Mouse (Mus musculus): ENCODE measurements around the gene Capza2. TPM values are rescaled to one million over a fixed set of nuclear protein-coding genes. Genes with fewer than 3 reads are reported as not detected.

Gene Capza2
- polyA plus RNA-seq, 1 experiment from 2014 or later = 246 TPM

DNA sequence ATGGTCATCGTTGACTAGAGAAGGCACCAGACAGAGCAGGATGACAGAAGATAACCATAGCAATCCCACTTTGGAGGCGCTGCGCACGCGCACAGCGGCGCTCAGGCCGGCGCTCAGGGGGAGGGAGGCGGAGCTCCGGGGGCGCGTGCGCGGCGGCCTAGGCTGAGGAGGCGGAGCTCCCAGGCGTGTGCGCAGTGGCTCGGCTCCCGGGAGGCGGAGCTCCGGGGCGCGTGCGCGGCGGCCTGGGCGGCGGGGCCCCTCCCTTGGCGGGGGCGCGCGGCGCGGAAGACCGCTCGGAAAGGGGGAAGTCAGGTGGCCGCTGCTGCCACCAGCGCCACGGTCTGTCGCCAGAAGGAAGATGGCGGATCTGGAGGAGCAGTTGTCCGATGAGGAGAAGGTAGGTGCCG, 733 bp downstream of the Capza2 start:
- Histone ChIP-seq H3K36me3 (ENCODE audit: control insufficient read depth, insufficient read depth, low read length) (no peaks in the 10 kb centered on the region), H3K4me2 (ENCODE audit: low read length) (peak overlapping the region; percentile 61), H3K27me3 (ENCODE audit: control insufficient read depth, insufficient read depth, low read depth, low read length) (no peaks in the 10 kb centered on the region), H3K9me3 (replicated peaks; ENCODE audit: control insufficient read depth, low read length, poor library complexity, severe bottlenecking) (no peaks in the 10 kb centered on the region), H3K4me1 (ENCODE audit: control insufficient read depth, insufficient read depth, low read length) (peaks cover 13% of the 10 kb centered on the region), H3K9ac (ENCODE audit: low read depth, low read length) (peak overlapping the region; percentile 91), H3K27ac (ENCODE audit: low read length) (peak overlapping the region; percentile 91), H3K4me3 (ENCODE audit: low read depth, low read length) (peak overlapping the region; percentile 78)
- WGBS = under 1% methylated on average over 32 of the region's 45 CpGs
- ATAC-seq = peak; percentile 97

DNA sequence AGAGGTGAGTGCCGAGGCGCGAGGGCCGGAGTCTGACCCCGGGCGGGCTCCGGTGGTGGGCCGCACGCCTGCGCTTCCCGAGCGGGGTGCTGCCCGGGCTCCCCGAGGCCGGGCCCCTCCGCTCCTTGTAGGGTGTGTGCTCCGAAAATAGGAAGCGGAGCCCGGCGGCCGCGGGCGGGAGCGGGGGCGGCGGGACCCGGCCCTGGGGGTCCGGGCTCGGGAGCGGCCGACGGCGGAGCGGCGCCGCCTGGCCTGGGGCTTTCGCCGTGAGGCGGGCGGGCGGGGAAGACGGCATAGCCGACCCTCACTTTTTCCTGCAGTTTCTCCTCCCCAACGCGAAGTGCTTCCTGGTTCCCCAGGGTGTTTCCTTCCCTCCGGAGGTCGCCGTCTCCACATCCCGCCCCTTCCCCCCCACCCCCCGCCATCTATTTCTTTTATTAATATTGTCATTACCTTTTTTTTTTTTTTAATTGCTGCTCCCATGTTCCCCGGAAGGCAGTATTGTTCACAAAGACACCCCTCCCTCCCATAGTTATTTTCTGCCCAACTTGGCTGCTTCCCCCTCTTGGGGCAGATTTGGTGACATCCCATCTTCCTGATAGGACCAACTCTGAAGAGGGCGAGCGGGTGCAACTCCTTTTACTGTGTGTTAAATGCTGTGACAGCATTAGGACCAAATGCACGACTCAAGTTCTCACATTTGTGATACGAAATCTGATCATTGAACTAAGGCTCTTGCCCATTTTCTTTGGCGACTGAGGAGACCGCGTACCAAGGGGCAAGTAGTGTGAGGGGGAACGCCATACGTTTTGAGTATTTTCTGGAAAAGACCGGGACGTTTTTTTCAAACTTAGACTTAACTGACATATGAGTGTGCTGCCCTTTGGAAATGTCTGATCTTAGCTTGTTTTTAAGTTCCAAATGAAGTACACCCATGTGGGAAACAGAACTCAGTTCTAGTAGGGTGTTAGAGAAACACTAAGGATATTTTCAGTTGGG, 1.5 kb downstream of the Capza2 start:
- ATAC-seq = peak; percentile 90
- no peaks in the 10 kb centered on the region for H3K9me3 ChIP-seq (replicated peaks; ENCODE audit: control insufficient read depth, low read length, poor library complexity, severe bottlenecking)
- H3K27me3 ChIP-seq (ENCODE audit: control insufficient read depth, insufficient read depth, low read depth, low read length) = no peaks in the 10 kb centered on the region
- WGBS = 2% methylated on average over 32 of the region's 62 CpGs
- peak overlapping the region; percentile 78 for H3K4me3 ChIP-seq (ENCODE audit: low read depth, low read length)
- H3K36me3 ChIP-seq (ENCODE audit: control insufficient read depth, insufficient read depth, low read length) = no peaks in the 10 kb centered on the region
- peak overlapping the region; percentile 91 for H3K27ac ChIP-seq (ENCODE audit: low read length)
- peaks cover 13% of the 10 kb centered on the region for H3K4me1 ChIP-seq (ENCODE audit: control insufficient read depth, insufficient read depth, low read length)
- peak overlapping the region; percentile 51 for H3K4me2 ChIP-seq (ENCODE audit: low read length)
- peak overlapping the region; percentile 91 for H3K9ac ChIP-seq (ENCODE audit: low read depth, low read length)

DNA sequence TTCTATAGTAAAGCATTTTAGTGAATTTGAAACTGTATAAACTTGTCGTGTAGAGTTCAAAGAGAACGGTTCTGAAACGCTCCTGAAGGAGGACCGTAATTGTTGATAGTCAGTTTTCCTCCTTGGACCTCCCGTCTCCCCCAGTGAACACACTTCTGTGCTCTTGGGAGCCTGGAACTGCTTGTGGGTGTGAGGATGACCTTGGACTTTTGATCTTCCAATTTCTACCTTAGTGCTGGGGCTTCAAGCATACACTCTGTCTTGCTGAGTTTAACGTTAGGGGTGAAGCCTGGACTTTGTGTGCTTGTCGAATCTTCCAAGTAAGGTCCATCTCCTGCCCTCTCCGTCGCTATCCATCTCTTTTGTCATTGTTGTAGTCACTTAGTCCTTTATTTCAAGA, 4.0 kb downstream of the Capza2 start:
- WGBS = 90% methylated on average over 9 of the region's 9 CpGs
- Histone ChIP-seq H3K27me3 (ENCODE audit: control insufficient read depth, insufficient read depth, low read depth, low read length) (no peaks in the 10 kb centered on the region), H3K36me3 (ENCODE audit: control insufficient read depth, insufficient read depth, low read length) (no peaks in the 10 kb centered on the region), H3K9ac (ENCODE audit: low read depth, low read length) (no peak overlapping the region), H3K4me2 (ENCODE audit: low read length) (no peak overlapping the region), H3K4me3 (ENCODE audit: low read depth, low read length) (no peak overlapping the region), H3K9me3 (replicated peaks; ENCODE audit: control insufficient read depth, low read length, poor library complexity, severe bottlenecking) (no peaks in the 10 kb centered on the region), H3K4me1 (ENCODE audit: control insufficient read depth, insufficient read depth, low read length) (peaks cover 13% of the 10 kb centered on the region), H3K27ac (ENCODE audit: low read length) (no peak overlapping the region)
- ATAC-seq = no peak

DNA sequence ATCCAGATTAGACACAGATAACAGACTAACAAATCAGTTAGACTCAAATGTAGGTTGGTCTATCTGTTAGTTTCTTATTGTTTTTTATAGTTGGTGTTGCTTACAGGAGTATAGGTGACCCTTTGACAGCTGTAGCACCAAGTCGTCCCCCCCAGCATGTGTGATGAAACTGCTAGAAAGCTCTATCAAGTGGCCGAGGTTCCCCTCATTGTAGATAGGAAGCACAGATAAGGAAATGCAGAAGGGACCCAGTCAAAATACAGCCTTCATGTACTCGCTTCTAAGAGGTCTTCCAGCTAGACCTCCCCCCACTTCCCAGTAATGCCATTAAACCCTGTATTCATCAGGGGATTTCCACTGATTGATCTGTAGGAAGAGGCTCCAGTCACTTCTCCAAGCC, 6.7 kb downstream of the Capza2 start:
- 71% methylated on average over 3 of the region's 3 CpGs for WGBS
- no peak overlapping the region for H3K9ac ChIP-seq (ENCODE audit: low read depth, low read length)
- H3K27ac ChIP-seq (ENCODE audit: low read length) = no peak overlapping the region
- no peaks in the 10 kb centered on the region for H3K9me3 ChIP-seq (replicated peaks; ENCODE audit: control insufficient read depth, low read length, poor library complexity, severe bottlenecking)
- ATAC-seq = no peak
- H3K36me3 ChIP-seq (ENCODE audit: control insufficient read depth, insufficient read depth, low read length) = no peaks in the 10 kb centered on the region
- no peaks in the 10 kb centered on the region for H3K27me3 ChIP-seq (ENCODE audit: control insufficient read depth, insufficient read depth, low read depth, low read length)
- H3K4me2 ChIP-seq (ENCODE audit: low read length) = no peak overlapping the region
- peaks cover 13% of the 10 kb centered on the region for H3K4me1 ChIP-seq (ENCODE audit: control insufficient read depth, insufficient read depth, low read length)
- H3K4me3 ChIP-seq (ENCODE audit: low read depth, low read length) = no peak overlapping the region

DNA sequence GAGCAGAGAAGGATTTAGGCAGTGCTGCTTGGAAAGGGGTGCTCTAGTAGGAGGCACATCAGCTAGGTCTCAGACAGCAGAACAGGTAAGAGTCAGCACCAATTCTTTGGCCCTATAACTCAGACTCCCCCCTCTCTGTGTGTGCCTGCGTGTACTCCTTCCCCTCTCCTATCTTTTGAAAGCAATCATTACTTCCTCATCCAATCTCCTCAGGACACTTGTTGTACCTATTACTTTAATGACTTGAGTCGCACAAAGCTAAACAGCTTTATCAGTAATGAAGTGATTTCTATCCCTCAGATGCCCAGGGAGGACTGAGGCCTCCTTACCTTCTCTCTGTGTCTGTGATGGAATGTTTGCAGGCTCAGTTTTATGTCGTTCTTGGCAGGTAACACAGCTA, 10.1 kb downstream of the Capza2 start:
- 80% methylated on average over 3 of the region's 3 CpGs for WGBS
- Histone ChIP-seq H3K9me3 (replicated peaks; ENCODE audit: control insufficient read depth, low read length, poor library complexity, severe bottlenecking) (no peaks in the 10 kb centered on the region), H3K27ac (ENCODE audit: low read length) (no peak overlapping the region), H3K4me3 (ENCODE audit: low read depth, low read length) (no peak overlapping the region), H3K4me1 (ENCODE audit: control insufficient read depth, insufficient read depth, low read length) (no peaks in the 10 kb centered on the region), H3K36me3 (ENCODE audit: control insufficient read depth, insufficient read depth, low read length) (peaks cover 4% of the 10 kb centered on the region; the same call in 1 of the 2 replicates), H3K9ac (ENCODE audit: low read depth, low read length) (no peak overlapping the region), H3K4me2 (ENCODE audit: low read length) (no peak overlapping the region), H3K27me3 (ENCODE audit: control insufficient read depth, insufficient read depth, low read depth, low read length) (no peaks in the 10 kb centered on the region)
- ATAC-seq = no peak

DNA sequence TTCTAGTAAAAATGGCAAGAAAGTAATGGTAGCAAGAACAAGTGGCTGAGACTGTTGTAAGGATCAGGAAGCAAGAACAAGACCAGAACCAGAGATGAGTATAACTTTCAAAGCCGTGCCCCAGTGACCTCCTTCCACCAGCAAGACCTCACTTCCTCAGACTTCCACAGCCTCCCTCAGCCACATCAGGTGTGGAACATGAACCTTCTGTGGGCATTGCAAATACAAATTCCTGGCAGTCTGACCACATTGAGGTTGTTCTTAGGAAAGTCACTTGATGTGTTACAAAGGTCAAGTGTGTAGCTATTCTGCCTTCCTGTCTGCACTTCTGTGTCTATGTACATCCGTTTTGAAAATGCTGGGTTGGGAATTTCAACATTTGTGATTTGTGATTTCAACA, 16.1 kb downstream of the Capza2 start:
- H3K27me3 ChIP-seq (ENCODE audit: control insufficient read depth, insufficient read depth, low read depth, low read length) = no peaks in the 10 kb centered on the region

DNA sequence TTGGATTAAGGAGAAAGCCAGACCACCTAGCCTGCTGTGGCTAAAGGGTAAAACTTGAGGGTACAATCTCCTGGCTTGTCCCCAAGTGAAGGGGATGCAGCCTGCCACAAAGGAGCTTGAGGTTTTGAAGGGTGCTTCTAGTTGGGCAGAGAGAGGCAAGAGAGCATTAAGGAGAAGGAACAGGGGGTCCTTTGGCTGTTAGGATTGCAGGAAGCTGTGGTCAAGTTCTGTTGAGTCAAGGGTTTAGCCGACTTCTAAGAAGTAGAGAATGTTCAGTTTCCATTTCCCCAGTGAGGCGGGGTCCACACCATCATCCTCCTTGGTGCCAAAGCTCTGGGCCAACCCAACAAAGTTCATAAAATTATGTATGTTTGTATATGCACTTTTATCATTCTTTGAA, 19.0 kb downstream of the Capza2 start:
- no peak overlapping the region for H3K4me3 ChIP-seq (ENCODE audit: low read depth, low read length)
- WGBS = 92% methylated on average over 2 of the region's 2 CpGs
- H3K4me2 ChIP-seq (ENCODE audit: low read length) = no peak overlapping the region
- 0 out of 2 replicates have a peak, but pooled peaks cover 5% of the 10 kb centered on the region for H3K36me3 ChIP-seq (ENCODE audit: control insufficient read depth, insufficient read depth, low read length)
- H3K4me1 ChIP-seq (ENCODE audit: control insufficient read depth, insufficient read depth, low read length) = no peaks in the 10 kb centered on the region
- no peaks in the 10 kb centered on the region for H3K27me3 ChIP-seq (ENCODE audit: control insufficient read depth, insufficient read depth, low read depth, low read length)
- no peak for ATAC-seq
- H3K9ac ChIP-seq (ENCODE audit: low read depth, low read length) = no peak overlapping the region
- no peak overlapping the region for H3K27ac ChIP-seq (ENCODE audit: low read length)
- no peaks in the 10 kb centered on the region for H3K9me3 ChIP-seq (replicated peaks; ENCODE audit: control insufficient read depth, low read length, poor library complexity, severe bottlenecking)

More for the DNA sequence above, 16.1 kb downstream of the Capza2 start:
- WGBS = 88% methylated on average over 2 of the region's 2 CpGs
- no peak overlapping the region for H3K9ac ChIP-seq (ENCODE audit: low read depth, low read length)
- H3K9me3 ChIP-seq (replicated peaks; ENCODE audit: control insufficient read depth, low read length, poor library complexity, severe bottlenecking) = no peaks in the 10 kb centered on the region
- no peak for ATAC-seq
- H3K4me3 ChIP-seq (ENCODE audit: low read depth, low read length) = no peak overlapping the region
- no peaks in the 10 kb centered on the region for H3K4me1 ChIP-seq (ENCODE audit: control insufficient read depth, insufficient read depth, low read length)
- peaks cover 6% of the 10 kb centered on the region; the same call in 1 of the 2 replicates for H3K36me3 ChIP-seq (ENCODE audit: control insufficient read depth, insufficient read depth, low read length)
- no peak overlapping the region for H3K4me2 ChIP-seq (ENCODE audit: low read length)
- no peak overlapping the region for H3K27ac ChIP-seq (ENCODE audit: low read length)

DNA sequence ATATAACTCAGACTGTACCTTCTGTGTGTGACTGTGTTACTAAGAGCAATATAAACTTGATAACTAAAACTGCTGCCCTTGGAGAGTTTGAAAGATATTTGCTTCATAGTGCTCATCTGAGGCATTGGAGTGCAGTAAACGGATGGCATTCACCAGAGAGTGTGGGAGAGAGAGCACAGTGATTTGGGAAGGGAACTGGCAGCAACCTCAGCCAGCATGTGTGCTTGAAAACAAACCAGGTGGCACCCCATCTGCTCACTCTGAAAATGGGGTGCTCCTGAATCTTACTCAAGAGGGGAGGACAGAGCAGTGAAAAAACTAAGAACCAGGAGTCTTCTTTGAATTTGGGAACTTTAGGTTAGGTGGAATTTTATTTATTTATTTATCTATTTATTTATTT, 21.3 kb downstream of the Capza2 start:
- Histone ChIP-seq H3K4me3 (ENCODE audit: low read depth, low read length) (no peak overlapping the region), H3K9me3 (replicated peaks; ENCODE audit: control insufficient read depth, low read length, poor library complexity, severe bottlenecking) (no peaks in the 10 kb centered on the region), H3K4me1 (ENCODE audit: control insufficient read depth, insufficient read depth, low read length) (no peaks in the 10 kb centered on the region), H3K36me3 (ENCODE audit: control insufficient read depth, insufficient read depth, low read length) (peaks cover 13% of the 10 kb centered on the region), H3K27ac (ENCODE audit: low read length) (no peak overlapping the region), H3K9ac (ENCODE audit: low read depth, low read length) (no peak overlapping the region), H3K4me2 (ENCODE audit: low read length) (no peak overlapping the region), H3K27me3 (ENCODE audit: control insufficient read depth, insufficient read depth, low read depth, low read length) (no peaks in the 10 kb centered on the region)
- ATAC-seq = no peak
- 88% methylated on average over 1 of the region's 1 CpGs for WGBS

DNA sequence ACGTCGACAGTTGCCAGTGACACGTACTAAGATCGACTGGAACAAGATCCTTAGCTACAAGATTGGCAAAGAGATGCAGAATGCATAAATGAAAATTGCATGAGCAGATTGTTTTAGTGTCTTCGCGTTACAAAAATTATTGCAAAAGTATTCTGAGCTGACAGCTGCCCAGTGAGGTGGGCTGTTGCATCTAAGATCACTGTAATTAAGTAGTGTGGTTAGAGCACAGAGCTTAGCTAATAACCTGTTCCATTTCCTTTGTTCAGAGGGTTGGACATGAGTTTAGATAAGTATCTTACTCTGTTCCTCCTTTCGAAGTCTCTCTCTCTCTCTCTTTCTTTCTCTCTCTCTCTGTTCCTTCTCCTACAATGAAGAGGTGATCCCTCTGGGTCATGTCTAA, 29.3 kb downstream of the Capza2 start:
- Histone ChIP-seq H3K27me3 (ENCODE audit: control insufficient read depth, insufficient read depth, low read depth, low read length) (no peaks in the 10 kb centered on the region), H3K4me2 (ENCODE audit: low read length) (no peak overlapping the region), H3K4me3 (ENCODE audit: low read depth, low read length) (no peak overlapping the region), H3K27ac (ENCODE audit: low read length) (no peak overlapping the region), H3K4me1 (ENCODE audit: control insufficient read depth, insufficient read depth, low read length) (no peaks in the 10 kb centered on the region), H3K36me3 (ENCODE audit: control insufficient read depth, insufficient read depth, low read length) (peaks cover 26% of the 10 kb centered on the region), H3K9ac (ENCODE audit: low read depth, low read length) (no peak overlapping the region), H3K9me3 (replicated peaks; ENCODE audit: control insufficient read depth, low read length, poor library complexity, severe bottlenecking) (no peaks in the 10 kb centered on the region)
- WGBS = 96% methylated on average over 7 of the region's 7 CpGs
- no peak for ATAC-seq

Data from midbrain, embryonic 16.5 days (tissue).